Mouse (Mus musculus) hindbrain, embryonic 14.5 days (tissue): ENCODE measurements around the gene Eno4. TPM values are rescaled to one million over a fixed set of nuclear protein-coding genes. Genes with fewer than 3 reads are reported as not detected.
"Not testable (repeated sequence)": the region's sequence is repeated elsewhere in the genome, so short reads cannot be mapped to it uniquely, and the experiment has no call there.

Experiments used
- ATAC-seq: fragments of 200-750 bp; cut with Nextera tagmentation; 2 replicates; pipeline ENCODE4 v1.8.0; 2017; ENCODE audit warnings: moderate number of reproducible peaks, mild to moderate bottlenecking, moderate TSS enrichment, moderate library complexity; ENCODE audit not compliant: low FRiP score
- DNase-seq: peaks from one replicate; pipeline ENCODE4 v3.0.0-alpha.2; 2015; ENCODE audit warnings: low spot score
- H3K27ac ChIP-seq: fragments of 300-500 bp; sonication (generic); 2 replicates; pipeline ENCODE4 v1.5.1; 2014; ENCODE audit warnings: mild to moderate bottlenecking, moderate library complexity
- H3K27me3 ChIP-seq: fragments of 300-500 bp; sonication (generic); 2 replicates; pipeline ENCODE4 v1.6.1; 2014; ENCODE audit warnings: mild to moderate bottlenecking, low read length, mixed read lengths; ENCODE audit not compliant: control insufficient read depth, insufficient read depth
- H3K36me3 ChIP-seq: fragments of 300-500 bp; sonication (generic); replicated peaks from 2 replicates; pipeline ENCODE4 v1.6.1; 2014; ENCODE audit not compliant: control insufficient read depth, insufficient read depth
- H3K4me1 ChIP-seq: fragments of 300-500 bp; sonication (generic); replicated peaks from 2 replicates; pipeline ENCODE4 v1.6.1; 2014; ENCODE audit warnings: antibody characterized with exemption, low read length, mixed read lengths; ENCODE audit not compliant: control insufficient read depth, insufficient read depth
- H3K4me2 ChIP-seq: fragments of 300-500 bp; sonication (generic); replicated peaks from 2 replicates; pipeline ENCODE4 v1.6.1; 2014; ENCODE audit warnings: mild to moderate bottlenecking, moderate library complexity
- H3K4me3 ChIP-seq: fragments of 300-500 bp; sonication (generic); replicated peaks from 2 replicates; pipeline ENCODE4 v1.5.1; 2014; ENCODE audit warnings: mild to moderate bottlenecking, low read length
- H3K9ac ChIP-seq: fragments of 300-500 bp; sonication (generic); 2 replicates; pipeline ENCODE4 v1.6.1; 2014
- H3K9me3 ChIP-seq: fragments of 300-500 bp; sonication (generic); 2 replicates; pipeline ENCODE4 v1.6.1; 2016; ENCODE audit warnings: low read length; ENCODE audit not compliant: control insufficient read depth
- WGBS: fragments of 180-500 bp; shearing (Covaris S2); extraction: QIAGEN DNeasy Blood & Tissue Kit; methylation state at CpG from one replicate; pipeline ENCODE4 v1.1.7; 2014; 5-methylcytosine and 5-hydroxymethylcytosine counted together
- polyA plus RNA-seq: library from polyadenylated mRNA; unstranded; fragments of >200 nt; fragmentation: Nextera tagmentation; extraction: Ambion mirVana; gene quantifications from 2 replicates; pipeline ENCODE4 v1.2.1, GENCODE M21; 2014

The Eno4 gene
- 1.7 and 2.0 TPM in 2 replicates for polyA plus RNA-seq

GRCm38 (mm10) chr19:58942841-58943828, at the start of gene Eno4, which contains the start of gene Hspa12a:
Eno4 (plus strand) TSS chr19:58943425.
Hspa12a (minus strand) TSS chr19:58943654.
- H3K27me3 ChIP-seq: peaks cover 18% of the 10 kb centered on the region
- ATAC-seq (peak; percentile 96), DNase-seq (peak; percentile 96)
- no peaks in the 10 kb centered on the region for H3K36me3 ChIP-seq
- peak within 1 kb of the TSS; percentile 74 for H3K9ac ChIP-seq
- peak within 1 kb of the TSS; percentile 38; the same call in 1 of the 2 replicates for H3K27ac ChIP-seq
- H3K9me3 ChIP-seq: no peaks in the 10 kb centered on the region
- peaks cover 10% of the 10 kb centered on the region for H3K4me1 ChIP-seq
- peak within 1 kb of the TSS; percentile 79 for H3K4me2 ChIP-seq
- under 1% methylated on average over 65 of the region's 65 CpGs for WGBS
- peak within 1 kb of the TSS; percentile 60 for H3K4me3 ChIP-seq

DNA sequence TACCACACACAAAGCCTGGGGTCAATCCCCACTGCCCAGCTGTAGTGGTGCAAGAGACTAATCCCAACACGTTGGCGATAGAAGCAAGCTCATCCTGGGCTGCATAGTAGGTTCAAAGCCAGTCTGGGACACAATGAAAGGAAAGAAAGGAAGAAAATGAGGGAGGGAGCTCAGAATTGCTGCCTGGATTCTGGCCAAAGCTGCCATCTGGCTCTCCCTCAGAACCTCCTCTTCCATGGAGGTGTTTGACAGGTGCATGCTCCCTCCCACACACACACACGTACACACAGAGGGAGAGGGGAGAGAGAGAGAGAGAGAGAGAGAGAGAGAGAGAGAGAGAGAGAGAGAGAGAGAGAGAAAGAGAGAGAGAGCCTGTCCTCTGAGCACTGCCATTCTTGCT, 47.0 kb upstream of the Eno4 start:
- Histone ChIP-seq H3K4me2 (no peak overlapping the region), H3K9ac (no peak overlapping the region), H3K36me3 (no peaks in the 10 kb centered on the region), H3K9me3 (peaks cover 6% of the 10 kb centered on the region; the same call in 1 of the 2 replicates), H3K4me1 (no peaks in the 10 kb centered on the region), H3K27me3 (no peaks in the 10 kb centered on the region), H3K27ac (no peak overlapping the region), H3K4me3 (no peak overlapping the region)
- no peak for DNase-seq
- 66% methylated on average over 3 of the region's 3 CpGs for WGBS
- no peak for ATAC-seq

GRCm38 (mm10) chr19:58900471-58900870, 42.8 kb upstream of the Eno4 start:
- not testable (repeated sequence) for ATAC-seq

DNA sequence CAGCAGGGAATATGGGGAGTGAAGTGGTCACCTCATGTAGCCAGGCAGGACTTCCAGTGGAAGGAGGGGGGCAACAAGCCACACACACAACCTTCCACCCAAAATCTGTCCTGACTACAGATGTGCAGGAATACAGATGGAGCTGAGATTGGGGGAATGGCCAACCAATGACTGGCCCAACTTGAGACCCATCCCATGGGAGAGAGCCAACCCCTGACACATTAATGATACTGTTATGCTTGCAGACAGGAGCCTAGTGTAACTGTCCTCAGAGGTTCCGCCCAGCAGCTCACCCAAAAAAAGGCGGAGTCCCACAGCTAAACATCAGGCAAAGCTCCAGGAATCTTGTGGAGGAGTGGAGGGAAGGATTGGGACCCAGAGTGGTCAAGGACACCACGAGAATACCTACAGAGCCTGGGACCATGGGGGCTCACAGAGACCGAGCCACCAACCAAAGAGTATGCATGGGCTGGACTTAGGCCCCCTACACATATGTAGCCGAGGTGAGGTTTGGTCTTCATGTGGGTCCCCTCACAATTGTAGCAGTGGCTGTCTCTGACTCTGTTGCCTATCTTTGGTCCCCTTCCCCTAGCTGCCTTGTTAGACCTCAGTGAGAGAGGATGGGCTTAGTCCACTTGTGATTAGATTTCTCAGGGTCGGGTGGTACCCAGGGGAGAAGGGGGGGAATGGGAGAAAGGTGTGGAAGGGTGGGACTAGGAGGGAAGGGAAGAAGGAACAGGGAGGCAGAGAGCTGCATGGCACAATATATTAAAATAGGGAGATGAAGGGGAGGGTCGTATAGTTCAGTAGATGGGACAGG, 39.9 kb upstream of the Eno4 start:
- no peak for ATAC-seq
- H3K9me3 ChIP-seq: 0 out of 2 replicates have a peak, but pooled peaks cover under 1% of the 10 kb centered on the region
- H3K9ac ChIP-seq: peak overlapping the region; percentile 41; the same call in 1 of the 2 replicates
- peak overlapping the region; percentile 50 for H3K4me2 ChIP-seq
- DNase-seq: no peak
- no peak overlapping the region for H3K27ac ChIP-seq
- no peaks in the 10 kb centered on the region for H3K36me3 ChIP-seq
- H3K4me1 ChIP-seq: no peaks in the 10 kb centered on the region
- 68% methylated on average over 7 of the region's 7 CpGs for WGBS
- peaks cover 12% of the 10 kb centered on the region; the same call in 1 of the 2 replicates for H3K27me3 ChIP-seq
- peak overlapping the region; percentile 18; the same call in 1 of the 2 replicates for H3K4me3 ChIP-seq

More at GRCm38 (mm10) chr19:58900471-58900870, 42.8 kb upstream of the Eno4 start:
- not testable (repeated sequence) for H3K9ac ChIP-seq, H3K27ac ChIP-seq, H3K4me2 ChIP-seq, H3K9me3 ChIP-seq, H3K27me3 ChIP-seq, H3K4me3 ChIP-seq, H3K4me1 ChIP-seq, DNase-seq, H3K36me3 ChIP-seq
- WGBS: 91% methylated on average over 10 of the region's 10 CpGs

- ATAC-seq: no peak
- H3K4me1 ChIP-seq: no peaks in the 10 kb centered on the region
- DNase-seq: peak; percentile 98
Observed at GRCm38 (mm10) chr19:58903899-58904327, 39.3 kb upstream of the Eno4 start.

DNA sequence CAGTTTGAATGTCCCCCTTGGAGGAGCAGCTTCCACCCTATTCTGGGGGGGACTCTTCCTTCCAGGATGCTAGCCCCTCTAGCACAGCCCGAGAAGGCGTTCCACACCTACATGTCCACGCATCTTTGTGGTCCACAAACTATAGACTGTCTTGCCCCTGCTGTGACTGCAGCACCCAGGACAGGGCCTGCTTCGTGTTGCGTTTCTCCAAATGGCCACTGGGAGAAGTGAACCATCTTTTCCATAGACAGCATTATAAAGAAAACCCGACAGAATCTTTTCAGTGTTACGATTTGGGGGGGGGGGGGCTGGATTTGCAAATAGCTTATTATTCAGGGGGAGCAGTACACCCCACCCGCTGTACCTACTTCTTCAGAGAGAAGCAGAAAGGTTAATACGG, 36.5 kb upstream of the Eno4 start:
- DNase-seq (no peak), ATAC-seq (no peak)
- H3K27me3 ChIP-seq: peaks cover 14% of the 10 kb centered on the region; the same call in 1 of the 2 replicates
- no peak overlapping the region for H3K9ac ChIP-seq
- no peaks in the 10 kb centered on the region for H3K36me3 ChIP-seq
- H3K4me1 ChIP-seq: peaks cover 6% of the 10 kb centered on the region
- H3K4me3 ChIP-seq: no peak overlapping the region
- no peaks in the 10 kb centered on the region for H3K9me3 ChIP-seq
- 50% methylated on average over 9 of the region's 9 CpGs for WGBS
- no peak overlapping the region for H3K4me2 ChIP-seq
- no peak overlapping the region for H3K27ac ChIP-seq

More at GRCm38 (mm10) chr19:58903899-58904327, 39.3 kb upstream of the Eno4 start:
- peaks cover 12% of the 10 kb centered on the region; the same call in 1 of the 2 replicates for H3K27me3 ChIP-seq
- H3K9ac ChIP-seq: peak overlapping the region; percentile 41; the same call in 1 of the 2 replicates
- H3K9me3 ChIP-seq: no peaks in the 10 kb centered on the region
- peak overlapping the region; percentile 50 for H3K4me2 ChIP-seq
- under 1% methylated on average over 11 of the region's 11 CpGs for WGBS
- no peak overlapping the region for H3K27ac ChIP-seq
- H3K4me3 ChIP-seq: peak overlapping the region; percentile 18; the same call in 1 of the 2 replicates
- H3K36me3 ChIP-seq: no peaks in the 10 kb centered on the region

DNA sequence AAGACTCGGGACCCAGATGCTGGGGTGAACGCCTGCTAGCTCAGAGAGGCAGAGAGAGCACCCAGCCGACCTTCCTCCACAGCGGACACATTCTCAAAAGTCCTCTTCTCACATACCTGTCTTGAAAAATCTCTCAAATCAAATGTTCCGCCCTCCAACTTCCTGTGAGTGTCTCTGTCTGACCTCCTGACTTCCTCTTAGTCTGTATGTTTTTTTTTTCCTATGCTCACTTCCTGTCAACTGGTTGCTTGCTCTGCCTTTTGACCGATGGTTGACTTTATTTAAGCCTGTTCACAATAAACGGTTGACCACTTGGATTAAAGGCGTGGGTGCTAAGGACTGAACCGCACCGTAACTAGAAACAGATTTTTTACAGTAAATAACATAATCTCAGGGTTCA, 35.2 kb upstream of the Eno4 start:
- Histone ChIP-seq H3K9me3 (no peaks in the 10 kb centered on the region), H3K9ac (no peak overlapping the region), H3K4me1 (peaks cover 6% of the 10 kb centered on the region), H3K4me3 (no peak overlapping the region), H3K27ac (no peak overlapping the region), H3K4me2 (no peak overlapping the region), H3K36me3 (no peaks in the 10 kb centered on the region), H3K27me3 (peaks cover 22% of the 10 kb centered on the region)
- 88% methylated on average over 10 of the region's 10 CpGs for WGBS
- no peak for DNase-seq
- no peak for ATAC-seq

- no peak for DNase-seq
- Histone ChIP-seq H3K9me3 (no peaks in the 10 kb centered on the region), H3K4me3 (peak overlapping the region; percentile 33), H3K36me3 (no peaks in the 10 kb centered on the region), H3K4me2 (peak overlapping the region; percentile 60), H3K27me3 (peaks cover 27% of the 10 kb centered on the region), H3K9ac (peak overlapping the region; percentile 56), H3K27ac (no peak overlapping the region), H3K4me1 (peaks cover 6% of the 10 kb centered on the region)
- peak; percentile 56; the same call in 1 of the 2 replicates for ATAC-seq
- 1% methylated on average over 11 of the region's 11 CpGs for WGBS
Observed at GRCm38 (mm10) chr19:58910941-58911368, 32.3 kb upstream of the Eno4 start.
